Mouse (Mus musculus) embryo, embryonic 10.5 days (tissue): ENCODE data around the gene Prr15l.

Experiments
- DNase-seq: peaks from one replicate; pipeline ENCODE4 v3.0.0-alpha.2; 2015; ENCODE audit warnings: low spot score

The Prr15l gene

DNA sequence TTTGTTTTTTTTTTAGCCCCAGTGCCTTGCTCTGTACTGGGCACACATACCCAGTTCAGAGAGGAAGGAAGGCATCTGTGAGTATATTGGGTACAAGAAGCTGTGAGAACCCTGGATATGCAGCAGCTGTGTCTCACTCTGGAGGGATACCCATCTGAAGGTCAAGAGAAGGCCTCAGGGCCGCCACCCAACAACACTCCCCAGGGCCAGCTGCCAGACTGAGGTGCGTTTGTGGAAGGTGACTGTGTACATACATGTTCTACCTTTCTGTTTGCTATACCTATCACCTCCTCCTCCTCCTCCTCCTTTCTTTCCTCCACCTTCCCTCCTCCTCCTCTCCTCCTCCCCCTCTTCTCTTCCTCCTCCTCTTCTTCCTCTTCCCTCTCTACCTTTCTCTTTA lies at the start of gene Prr15l:
Gene Prr15l, plus strand, starts transcription at position 17 of the 400 bp plus-strand sequence.
- DNase-seq = no peak

DNA sequence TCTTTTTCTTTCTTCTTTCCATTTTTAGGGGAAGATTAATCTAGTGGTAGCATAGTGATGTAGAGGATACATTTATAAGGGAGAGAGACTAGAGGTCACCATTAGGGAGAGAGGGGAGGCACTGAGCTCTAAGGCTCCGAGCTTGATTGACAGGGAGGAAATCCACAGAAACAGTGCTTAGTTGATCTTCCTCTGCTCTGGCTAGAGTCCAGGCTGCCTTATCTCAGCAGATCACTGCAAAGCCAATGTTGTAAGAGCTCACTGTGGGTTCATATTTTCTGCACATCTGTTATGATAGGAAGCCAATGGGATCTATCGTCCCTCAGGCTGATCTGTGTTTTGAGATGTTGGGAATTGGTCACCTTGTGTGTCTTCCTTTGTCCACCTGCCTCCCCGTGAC lies 49.2 kb upstream of the Prr15l start:
- DNase-seq = no peak

DNA sequence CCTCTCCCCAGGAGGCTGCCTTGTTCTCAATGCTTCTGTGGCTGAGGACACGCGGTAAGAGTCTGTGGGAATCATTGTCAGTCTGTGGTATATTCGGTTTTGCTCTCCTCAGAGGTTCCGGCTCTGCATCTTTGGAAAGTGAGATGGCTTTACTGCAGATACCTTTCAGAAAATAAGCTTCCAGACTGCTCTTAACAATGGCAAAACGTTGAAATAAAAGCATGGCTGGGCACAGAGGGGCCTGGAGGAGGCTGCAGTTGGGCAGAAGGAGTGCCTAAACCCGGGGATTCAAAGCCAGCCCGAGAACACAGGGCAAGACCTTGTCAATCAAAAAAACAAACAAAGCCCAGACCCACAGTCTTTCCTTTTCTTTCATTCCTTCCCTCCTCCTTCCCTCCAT lies 48.5 kb upstream of the Prr15l start:
- peak; percentile 72 for DNase-seq

DNA sequence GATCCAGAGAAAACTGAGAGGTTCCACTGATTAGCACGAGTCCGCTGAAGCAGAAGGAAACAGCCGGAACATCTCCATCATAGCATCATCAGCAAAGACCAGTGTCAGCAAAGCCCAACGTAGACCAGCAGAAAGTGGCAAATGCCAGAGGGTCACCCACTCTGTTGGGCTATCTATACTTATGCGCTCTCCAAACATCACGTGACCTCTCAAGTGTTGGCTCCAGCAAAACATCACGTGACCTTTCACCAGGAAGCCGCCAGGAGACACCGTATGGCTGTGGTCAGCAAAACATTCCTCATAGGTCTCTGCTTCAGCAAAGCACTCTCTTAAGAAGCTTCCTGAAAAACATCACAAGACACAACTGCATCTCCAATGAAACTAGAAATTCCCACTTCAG lies 47.6 kb upstream of the Prr15l start:
- no peak for DNase-seq

DNA sequence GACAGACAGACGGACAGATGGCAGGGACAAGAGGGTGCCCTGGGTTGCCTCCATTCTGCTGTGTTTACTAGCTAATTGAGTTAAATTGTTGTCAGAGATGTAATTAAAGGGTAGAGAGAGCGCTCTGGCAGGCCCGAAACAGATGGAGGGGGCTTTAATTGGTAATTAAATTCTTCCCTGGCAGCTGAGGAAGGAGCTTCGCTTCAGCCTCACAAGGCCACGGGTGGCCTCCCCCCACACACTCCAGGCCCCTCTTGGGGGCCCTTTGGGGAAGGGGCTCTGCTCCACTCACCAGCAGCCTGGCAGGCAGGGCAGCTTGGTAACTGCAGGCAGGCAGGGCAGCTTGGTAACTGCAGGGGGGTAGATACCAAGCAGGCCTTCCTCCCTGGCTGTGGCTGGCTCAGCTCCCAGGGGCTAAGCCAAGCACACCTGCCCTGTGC lies 42.0 kb upstream of the Prr15l start:
- DNase-seq = no peak

DNA sequence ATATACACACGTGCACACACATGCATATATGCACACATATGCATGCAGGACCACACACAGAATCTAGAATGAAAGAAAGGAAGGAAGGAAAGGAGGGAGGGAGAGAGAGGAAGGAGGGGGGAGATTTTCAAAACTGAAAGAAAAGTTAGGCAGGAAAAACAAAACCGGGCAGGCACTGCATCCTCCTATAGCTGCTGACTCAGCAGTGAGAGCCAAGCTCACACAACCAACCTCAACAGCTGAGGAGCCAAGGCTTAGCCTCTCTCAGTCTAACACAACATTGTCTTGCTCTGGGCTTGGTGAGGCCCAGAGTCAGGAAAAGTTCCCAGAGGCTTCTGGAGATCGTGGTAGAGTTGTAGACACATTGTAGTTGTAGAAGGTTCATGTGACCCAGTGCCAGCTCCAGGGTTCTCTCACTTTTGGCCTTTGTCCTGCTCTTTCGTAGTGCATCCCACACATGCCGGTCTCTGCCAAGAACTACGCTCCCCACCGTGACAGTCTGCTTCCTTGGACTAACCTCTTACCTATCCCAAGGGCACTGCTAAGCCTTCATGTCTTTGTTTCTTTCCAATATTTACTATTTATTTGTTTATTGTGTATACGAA lies 40.9 kb upstream of the Prr15l start:
- DNase-seq = no peak

DNA sequence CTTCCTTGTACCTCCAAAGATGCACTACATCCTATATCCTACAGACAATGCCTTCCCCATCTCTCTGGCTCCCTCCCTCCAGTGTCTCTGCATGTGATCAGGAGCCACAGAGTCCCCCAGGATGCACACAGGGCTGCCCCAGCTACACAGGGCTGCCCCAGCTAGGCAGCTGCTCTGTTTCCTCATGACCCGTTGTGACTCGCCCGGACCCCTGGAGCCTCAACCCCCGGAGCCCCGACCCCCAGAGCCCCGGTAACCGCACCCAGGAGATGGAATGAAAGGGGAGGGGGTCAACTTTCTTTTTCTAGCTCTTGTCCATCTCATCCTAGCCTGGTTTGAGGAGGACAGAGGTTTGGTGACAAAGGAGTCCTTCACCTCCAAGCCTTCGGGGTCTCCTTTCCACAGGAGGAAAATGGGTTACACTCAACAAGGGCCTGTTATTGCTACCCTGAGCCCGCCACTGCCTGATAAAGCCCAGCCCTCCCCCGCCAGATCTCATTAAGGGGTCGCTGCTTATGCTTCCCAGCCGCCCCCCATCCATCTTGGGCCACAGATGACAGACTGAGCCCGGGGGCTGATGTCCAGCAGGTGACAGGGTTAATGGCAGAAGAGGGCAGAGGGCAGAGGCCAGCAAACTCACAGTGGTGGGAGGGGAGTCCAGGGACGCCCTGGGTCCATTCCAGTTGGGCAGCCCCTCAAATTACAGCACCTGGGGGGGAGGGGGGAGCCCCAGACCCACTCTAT lies 35.9 kb upstream of the Prr15l start:
- peak; percentile 80 for DNase-seq

DNA sequence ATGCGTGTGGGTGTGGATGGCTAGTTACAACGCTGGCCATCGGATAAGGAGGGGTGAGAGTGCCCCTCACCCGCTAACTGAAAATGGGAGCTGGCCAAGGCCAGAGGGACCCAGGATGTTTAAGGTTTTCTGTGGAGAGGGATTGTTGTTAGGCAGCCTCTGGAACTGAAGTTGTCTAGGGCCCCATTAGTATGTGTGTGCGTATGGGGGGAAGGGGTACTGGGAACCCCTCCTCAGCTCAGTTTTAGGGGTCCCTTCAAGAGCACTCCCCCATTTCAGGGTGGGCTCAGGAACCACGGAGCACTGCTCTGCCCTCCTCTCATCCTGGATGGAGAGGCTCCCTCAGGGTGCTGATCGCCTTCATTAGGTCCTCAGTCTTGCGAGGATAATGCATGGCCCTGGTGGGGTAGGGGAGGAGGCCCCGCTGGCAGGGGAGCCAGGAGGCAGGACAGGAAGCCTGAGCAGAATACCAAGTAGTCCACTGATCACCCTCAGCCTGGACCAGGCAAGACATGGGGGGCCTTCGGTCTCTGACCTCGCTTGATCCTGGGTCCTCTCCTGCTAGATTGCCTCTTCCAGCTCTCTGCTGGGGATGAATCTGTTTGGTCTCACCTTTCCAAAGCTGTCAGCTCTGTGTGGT lies 34.6 kb upstream of the Prr15l start:
- DNase-seq = no peak

DNA sequence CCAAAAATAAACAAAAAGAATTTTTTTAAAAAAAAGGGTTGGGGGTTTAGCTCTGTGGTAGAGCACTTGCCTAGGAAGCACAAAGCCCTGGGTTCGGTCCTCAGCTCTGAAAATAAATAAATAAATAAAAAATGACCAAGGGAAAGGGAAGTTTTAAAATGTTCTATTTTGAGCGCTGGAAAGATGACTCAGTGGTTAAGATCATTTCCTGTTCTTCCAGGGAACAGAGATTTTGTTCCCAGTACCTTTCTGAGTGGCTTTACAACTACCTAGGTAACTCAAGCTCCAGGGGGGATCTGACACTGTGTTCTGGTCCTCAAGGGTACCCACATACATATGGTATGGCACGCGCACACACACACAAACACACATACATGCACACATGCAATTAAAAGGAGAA lies 32.0 kb upstream of the Prr15l start:
- DNase-seq = no peak

DNA sequence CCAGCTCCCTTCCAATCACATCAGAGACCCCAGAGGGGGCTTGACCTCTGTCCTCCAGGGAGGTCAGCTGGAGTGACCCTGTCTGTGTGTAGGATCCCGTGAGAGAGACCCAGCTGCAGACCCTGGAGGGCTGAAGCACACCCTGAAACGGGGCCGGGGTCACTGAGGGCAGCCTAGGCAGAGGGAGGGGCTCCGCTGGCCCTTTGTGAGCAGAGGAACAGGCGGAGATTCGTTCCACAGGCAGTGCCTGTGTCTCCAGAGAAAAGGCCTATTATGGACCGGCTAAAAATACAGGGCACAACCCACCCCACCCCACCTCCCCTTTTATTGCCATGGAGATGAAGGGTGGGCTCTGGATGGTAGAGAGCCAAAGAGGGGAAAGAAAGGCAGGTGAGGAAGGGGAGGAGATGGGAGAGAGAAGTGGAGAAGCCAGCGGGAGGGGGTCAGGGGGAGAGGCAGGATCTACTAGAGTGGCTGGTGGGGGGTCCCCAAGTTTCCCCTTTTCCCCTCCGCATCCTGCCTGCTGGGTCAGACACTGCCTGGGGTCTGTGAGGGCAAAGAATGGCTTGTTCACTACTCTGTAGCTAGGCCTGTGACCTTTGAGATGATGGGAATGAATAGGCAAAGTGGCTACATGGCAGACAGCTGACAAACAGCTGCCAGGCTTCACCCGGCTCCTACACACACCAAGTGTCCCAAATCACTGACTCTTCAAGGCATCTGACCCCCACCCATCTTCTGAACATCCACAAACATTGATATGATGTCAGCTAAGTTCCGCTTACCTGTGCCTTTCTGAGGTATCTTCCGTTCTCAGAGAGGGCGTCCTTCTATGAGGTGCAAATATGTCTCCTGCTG lies 28.2 kb upstream of the Prr15l start:
- peak; percentile 96 for DNase-seq

DNA sequence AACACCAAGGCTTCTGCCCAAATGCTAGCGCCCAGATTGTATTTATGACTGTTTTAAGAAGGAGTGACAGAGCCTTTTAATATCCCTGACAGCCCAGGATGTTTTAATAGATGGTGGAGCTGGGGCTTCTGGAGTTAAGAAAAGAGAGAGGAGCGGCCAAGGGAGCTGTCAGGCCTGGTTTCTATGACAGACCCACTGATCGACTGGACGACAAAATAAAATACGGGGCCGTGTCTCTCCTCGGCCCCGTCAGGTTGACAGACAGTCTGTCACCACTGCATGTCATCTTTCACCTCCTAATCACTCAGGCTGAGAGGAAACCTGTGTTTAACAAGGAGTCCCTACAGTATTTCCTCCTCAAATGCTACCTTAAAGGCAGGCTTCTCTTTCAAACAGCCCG lies 26.6 kb upstream of the Prr15l start:
- no peak for DNase-seq

DNA sequence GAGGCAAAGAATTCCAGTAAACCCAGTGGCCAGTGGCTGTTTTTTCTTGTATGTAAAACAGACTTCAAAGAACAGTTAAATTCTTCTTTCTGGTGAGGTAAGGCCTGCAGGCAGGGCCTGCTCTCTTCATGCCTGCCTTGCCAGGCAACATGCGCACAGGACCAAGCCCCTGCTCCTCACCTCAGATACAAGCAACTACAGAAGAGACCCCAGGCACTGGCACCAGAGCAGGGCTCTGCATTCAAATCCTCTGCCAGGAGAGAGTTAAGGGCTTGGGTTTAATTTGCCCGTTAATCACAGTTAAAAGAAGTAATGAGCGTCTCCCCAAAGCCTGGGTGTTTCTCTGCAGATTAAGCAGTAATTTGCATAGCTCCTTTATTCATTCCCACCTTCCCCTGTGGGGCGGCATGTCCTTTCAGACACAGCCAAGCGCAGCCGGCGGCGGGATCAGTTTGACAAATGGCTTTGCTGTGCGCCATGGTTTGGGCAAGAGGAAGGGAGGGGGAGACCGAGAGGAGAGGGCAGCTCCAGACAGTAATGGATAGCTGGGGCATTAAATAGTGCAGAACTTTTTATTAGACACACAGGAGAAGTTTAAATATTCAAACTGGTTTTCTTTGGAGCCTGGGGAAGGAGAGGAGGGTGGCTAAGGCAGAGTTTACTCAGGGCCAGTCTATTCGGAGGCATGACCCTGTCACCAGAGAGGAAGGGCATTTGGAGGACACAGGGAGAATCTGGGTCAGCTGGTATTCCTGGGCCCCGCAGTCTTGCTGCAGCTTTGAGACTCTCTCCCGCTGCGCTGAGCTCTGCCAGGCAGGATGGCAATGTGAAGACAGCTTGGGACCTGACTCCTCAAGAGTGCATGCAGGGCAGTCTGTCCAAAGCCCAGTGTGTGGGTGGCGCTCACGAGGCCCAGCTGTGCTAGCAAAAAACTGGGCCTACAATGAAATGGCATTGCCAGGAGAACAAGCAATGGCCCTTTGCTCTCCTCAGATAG lies 25.0 kb upstream of the Prr15l start:
- peak; percentile 87 for DNase-seq

DNA sequence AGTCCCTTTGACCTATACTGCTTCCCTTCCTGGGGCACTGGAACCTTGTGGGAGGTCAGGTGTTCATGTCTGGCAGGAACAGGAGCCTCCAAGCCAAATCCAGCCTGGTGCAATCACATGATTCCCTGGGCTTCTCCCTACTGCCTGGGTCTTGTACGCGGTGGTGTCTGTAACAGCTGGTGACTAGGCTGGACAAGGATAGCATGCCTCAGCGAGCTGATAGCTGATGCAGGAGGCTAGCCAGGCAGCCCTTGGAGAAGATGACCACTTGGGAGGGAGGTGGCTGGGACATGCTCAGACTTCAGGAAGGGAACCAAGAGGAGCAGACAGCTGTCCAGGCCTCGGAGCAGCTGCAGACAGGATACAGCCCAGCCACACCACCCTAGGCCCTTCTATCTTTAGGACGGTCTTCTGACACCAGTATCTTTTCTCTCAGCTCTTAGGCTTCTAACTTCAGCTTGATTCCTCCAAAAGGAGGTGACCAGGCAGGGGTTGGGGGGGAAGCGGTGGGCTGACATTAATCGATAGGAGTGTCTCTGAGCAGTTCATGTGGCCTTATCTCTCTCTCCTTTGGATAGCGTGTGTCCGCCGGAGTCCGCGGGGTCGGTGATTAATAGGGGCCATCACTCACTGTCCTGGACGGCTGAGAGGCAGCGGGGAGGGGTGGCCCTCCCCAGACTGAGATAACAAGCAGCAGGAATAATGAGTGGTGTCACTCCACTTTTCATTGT lies 21.3 kb upstream of the Prr15l start:
- peak; percentile 67 for DNase-seq

DNA sequence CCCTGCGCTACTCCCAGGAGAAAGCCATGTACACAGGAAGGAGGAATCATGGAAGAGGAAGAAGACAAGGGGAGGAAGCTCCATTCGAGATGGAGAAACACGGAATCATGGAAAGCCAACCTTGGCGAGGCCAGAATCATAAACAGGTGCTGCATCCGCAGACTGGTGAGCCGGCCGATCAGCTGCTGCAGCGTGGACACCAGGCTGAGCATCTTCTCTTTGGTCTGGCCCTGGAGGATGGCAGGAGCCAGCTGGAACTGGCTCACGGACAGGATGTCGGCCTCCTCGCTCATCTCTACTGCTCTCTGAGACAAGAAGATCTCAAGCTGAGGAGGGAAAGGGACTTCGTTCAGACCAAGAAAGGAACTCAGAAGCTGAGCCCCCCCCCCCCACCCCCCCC lies 19.3 kb upstream of the Prr15l start:
- no peak for DNase-seq

DNA sequence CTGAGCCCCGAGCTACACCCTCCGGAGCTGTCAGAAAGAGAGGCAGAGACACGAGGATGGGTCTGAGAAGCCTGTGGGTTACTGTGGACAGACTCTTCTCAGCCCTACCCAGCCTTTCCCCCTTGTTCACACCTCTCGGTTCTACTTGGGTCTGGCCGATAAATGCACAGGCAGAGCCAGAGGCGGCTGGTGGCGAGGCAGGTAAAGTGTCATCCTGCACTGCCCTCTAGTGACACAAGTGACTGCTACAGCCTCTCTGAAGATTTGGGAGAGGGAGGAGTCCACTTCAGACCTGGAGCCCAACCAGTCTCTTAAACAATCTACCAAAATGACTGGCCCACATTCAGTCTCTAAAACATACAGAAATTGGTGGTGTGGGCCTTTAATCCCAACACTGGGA lies 17.9 kb upstream of the Prr15l start:
- peak; percentile 96 for DNase-seq

DNA sequence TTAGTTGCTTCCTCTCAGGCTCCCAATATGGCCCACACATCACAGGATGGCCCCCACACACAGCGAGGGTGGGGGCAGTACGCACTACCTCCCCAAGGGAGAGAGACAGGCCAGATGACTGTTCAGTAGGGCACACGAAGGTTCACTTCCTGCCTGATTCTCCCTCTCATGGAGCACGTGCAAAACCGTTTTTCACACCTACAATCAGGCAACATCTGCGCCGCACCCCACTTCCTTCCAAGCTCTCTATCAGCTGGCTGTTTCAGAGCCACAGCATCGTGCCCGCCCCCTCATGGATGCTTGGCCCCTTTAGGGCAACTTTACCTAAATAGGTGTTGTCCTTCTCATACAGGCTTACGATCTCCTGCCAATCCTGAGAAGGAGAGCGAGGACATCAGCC lies 15.2 kb upstream of the Prr15l start:
- no peak for DNase-seq

DNA sequence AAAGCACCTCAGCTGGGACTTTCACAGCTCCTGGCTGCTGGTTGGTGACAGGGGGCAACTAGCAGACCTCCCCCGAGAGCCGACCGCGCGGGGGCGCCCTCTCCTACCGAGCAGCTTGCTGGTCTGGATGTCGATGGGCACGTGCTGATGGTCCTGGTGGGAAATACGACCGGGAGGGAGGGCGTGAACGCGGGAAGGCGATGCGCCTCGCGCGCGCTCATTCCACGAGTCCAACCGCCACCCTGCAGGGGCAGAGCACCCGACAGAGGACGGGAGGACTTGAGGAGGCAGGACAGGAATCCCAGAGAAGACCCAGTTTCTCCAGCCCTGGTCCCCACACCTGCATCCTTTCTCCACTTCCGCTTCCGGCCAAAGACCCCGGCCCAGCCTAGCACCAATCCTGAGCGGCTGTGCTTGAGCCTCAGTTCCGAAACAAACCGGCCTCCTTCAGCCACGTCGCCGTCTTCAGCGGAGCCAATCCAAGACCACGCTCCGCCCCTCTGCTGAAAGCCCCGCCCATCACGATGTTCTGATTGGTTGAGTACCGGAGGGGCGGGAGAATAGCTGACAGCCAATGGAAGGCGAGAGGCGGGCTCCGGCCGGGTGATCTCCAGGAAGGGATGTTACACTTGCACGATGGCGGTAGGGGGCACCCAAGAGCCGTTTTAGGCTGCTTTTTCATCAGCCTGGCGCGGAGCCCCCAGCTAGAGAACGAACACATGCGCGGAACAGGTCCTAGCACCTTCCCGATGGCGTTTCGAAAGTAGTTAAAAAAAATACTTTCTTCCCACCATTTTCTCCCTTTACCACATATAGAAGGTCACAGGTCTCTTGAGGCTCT lies 11.6 kb upstream of the Prr15l start, which contains the start of gene Cdk5rap3:
Gene Cdk5rap3, minus strand, starts transcription at position 453 of the 841 bp plus-strand sequence.
- peak; percentile 100 for DNase-seq

DNA sequence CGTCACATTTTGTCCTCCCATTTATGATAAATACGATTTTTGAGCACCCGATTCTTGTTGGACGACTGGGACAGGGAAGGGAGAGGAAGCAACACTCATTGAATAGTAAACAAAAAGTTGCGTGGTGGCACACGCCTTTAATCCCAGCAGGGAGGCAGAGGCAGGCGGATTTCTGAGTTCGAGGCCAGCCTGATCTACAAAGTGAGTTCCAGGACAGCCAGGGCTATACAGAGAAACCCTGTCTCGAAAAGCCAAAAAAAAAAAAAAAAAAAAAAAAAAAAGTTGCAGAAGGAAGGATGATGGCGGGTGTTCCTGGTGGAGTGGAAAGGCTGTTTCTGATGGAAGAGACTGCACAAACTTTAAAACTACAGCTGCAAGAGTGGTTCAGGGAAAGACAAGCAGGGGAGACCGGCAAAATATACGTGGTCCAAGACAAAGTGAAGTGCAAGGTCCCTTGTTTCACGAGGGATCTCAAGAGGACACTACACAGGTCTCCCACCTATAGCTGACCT lies 11.0 kb upstream of the Prr15l start:
- no peak for DNase-seq

DNA sequence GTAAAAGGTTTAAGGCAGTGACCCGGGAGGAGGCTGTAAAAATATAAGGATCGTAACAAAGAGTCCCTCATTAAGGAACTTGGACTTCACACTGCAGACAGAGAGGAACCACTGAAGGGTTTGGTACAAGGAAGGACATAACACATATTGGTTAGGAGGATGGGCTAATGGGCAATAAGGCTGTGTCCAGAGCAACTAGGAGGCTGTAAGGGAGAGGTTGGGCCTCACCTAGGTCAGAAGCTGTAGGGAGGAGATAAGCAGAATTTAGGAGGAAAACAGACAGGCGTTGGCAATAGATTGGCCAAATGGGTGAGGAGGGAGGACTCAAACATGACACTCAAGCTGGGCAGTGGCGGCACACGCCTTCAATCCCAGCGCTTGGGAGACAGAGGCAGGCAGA lies 10.5 kb upstream of the Prr15l start:
- no peak for DNase-seq
